8 mouse cellular contexts compared by ENCODE assay signal in the genomic region with DNA sequence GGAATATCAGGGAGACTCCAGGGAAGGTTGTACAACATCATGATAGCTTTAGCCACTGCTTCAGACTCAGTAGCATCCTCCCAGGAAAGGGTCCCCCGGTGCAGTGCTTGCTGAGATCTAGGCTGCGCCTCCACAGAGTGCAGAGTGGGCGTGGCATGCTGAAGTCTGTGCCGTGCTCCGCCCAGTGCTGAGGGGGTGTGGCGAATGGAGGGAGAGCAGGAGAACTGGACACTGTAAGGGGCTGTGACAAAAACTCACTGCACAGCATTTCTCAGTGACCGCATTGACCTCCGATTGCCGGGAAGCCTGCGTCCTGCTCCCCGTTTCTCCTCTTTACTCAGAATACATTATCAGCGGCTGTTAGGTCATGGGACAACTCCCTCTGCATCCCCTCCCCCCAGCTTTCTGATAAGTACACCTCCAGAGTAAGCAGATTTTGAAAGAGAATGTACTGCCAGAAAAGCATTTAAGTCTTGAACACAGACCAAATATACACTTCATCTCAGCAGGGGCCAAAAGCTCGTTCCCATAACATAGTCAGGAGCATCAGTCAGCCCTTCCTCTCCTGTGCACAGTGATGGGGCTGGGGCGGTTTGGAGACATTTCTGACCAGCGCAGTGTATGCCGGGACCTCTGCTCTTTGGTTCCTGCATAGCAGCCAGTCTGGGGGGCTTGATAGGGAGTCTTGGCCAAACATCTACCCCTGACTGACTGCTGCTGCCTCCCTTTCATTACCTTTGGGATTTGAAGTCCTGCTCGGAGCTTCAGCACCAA. TPM values are rescaled to one million over a fixed set of nuclear protein-coding genes. Genes with fewer than 3 reads are reported as not detected.
DNase-seq lines count a peak whose midpoint lies in the region; ATAC-seq and TF ChIP-seq lines count a peak whose summit lies in the region.

No protein-coding gene starts in this region.

- WGBS in forebrain, embryonic 15.5 days: 78% methylated on average over 17 of the region's 17 CpGs
- 83% methylated on average over 17 of the region's 17 CpGs for WGBS in forebrain, embryonic 12.5 days
- 66% methylated on average over 17 of the region's 17 CpGs for WGBS in kidney, embryonic 15.5 days
- WGBS in lung, postnatal 0 days: 47% methylated on average over 17 of the region's 17 CpGs

- no peaks in the 10 kb centered on the region for H3K27me3 ChIP-seq in forebrain, embryonic 15.5 days
- H3K27me3 ChIP-seq in forebrain, embryonic 12.5 days: no peaks in the 10 kb centered on the region
- H3K27me3 ChIP-seq in kidney, embryonic 15.5 days: no peaks in the 10 kb centered on the region
- no peaks in the 10 kb centered on the region for H3K27me3 ChIP-seq in lung, postnatal 0 days (replicated peaks; ENCODE audit: insufficient read depth, low read length)

- TF ChIP-seq EP300 in lung, postnatal 0 days (IDR thresholded peaks at IDR 0.05): no peak

- no peak overlapping the region for H3K4me3 ChIP-seq in forebrain, embryonic 15.5 days
- no peak overlapping the region for H3K4me3 ChIP-seq in forebrain, embryonic 12.5 days (replicated peaks)
- H3K4me3 ChIP-seq in kidney, embryonic 15.5 days (replicated peaks): no peak overlapping the region
- no peak overlapping the region for H3K4me3 ChIP-seq in lung, postnatal 0 days (ENCODE audit: low read depth, low read length)

- peak overlapping the region; percentile 88 for H3K27ac ChIP-seq in forebrain, embryonic 15.5 days (replicated peaks)
- H3K27ac ChIP-seq in forebrain, embryonic 12.5 days: no peak overlapping the region
- H3K27ac ChIP-seq in kidney, embryonic 15.5 days: no peak overlapping the region
- no peak overlapping the region for H3K27ac ChIP-seq in lung, postnatal 0 days (ENCODE audit: low read length)

- H3K9me3 ChIP-seq in forebrain, embryonic 15.5 days: no peaks in the 10 kb centered on the region
- H3K9me3 ChIP-seq in forebrain, embryonic 12.5 days: no peaks in the 10 kb centered on the region
- no peaks in the 10 kb centered on the region for H3K9me3 ChIP-seq in kidney, embryonic 15.5 days (replicated peaks)
- H3K9me3 ChIP-seq in lung, postnatal 0 days (ENCODE audit: low read length): no peaks in the 10 kb centered on the region

- no peak overlapping the region for H3K9ac ChIP-seq in forebrain, embryonic 15.5 days (replicated peaks)
- no peak overlapping the region for H3K9ac ChIP-seq in forebrain, embryonic 12.5 days
- no peak overlapping the region for H3K9ac ChIP-seq in kidney, embryonic 15.5 days
- no peak overlapping the region for H3K9ac ChIP-seq in lung, postnatal 0 days (replicated peaks; ENCODE audit: low read depth)

- peaks cover 14% of the 10 kb centered on the region; the same call in 1 of the 2 replicates for H3K4me1 ChIP-seq in forebrain, embryonic 15.5 days
- H3K4me1 ChIP-seq in forebrain, embryonic 12.5 days: no peaks in the 10 kb centered on the region
- 0 out of 2 replicates have a peak, but pooled peaks cover 3% of the 10 kb centered on the region for H3K4me1 ChIP-seq in kidney, embryonic 15.5 days
- no peaks in the 10 kb centered on the region for H3K4me1 ChIP-seq in lung, postnatal 0 days (ENCODE audit: insufficient read depth, low read depth, low read length)

- ATAC-seq in forebrain, embryonic 15.5 days (replicated peaks): no peak
- no peak for ATAC-seq in forebrain, embryonic 12.5 days (ENCODE audit: low FRiP score)
- peak; percentile 87 for ATAC-seq in kidney, embryonic 15.5 days (replicated peaks; ENCODE audit: low FRiP score)
- ATAC-seq in lung, postnatal 0 days: peak; percentile 71
- ATAC-seq in inflammation-experienced regulatory T-cells, adult 6 months: no peak

- no peak for TF ChIP-seq CTCF in lung, postnatal 0 days (IDR thresholded peaks at IDR 0.05)

- DNase-seq in adrenal gland, adult (ENCODE audit: inconsistent age in 2 of 2, low spot score in 1 of 2): peak; percentile 31 to 64
- DNase-seq in heart, adult 9 months (ENCODE audit: low spot score in 2 of 2): peak; percentile 53 to 62
- DNase-seq in lung, postnatal 0 days (ENCODE audit: low spot score): peak; percentile 55
- no peak for DNase-seq in right cerebral cortex, postnatal 36 days (ENCODE audit: low spot score in 2 of 2)

- no peaks in the 10 kb centered on the region for H3K36me3 ChIP-seq in forebrain, embryonic 15.5 days
- H3K36me3 ChIP-seq in forebrain, embryonic 12.5 days (replicated peaks): no peaks in the 10 kb centered on the region
- H3K36me3 ChIP-seq in kidney, embryonic 15.5 days: no peaks in the 10 kb centered on the region
- no peaks in the 10 kb centered on the region for H3K36me3 ChIP-seq in lung, postnatal 0 days (ENCODE audit: insufficient read depth, low read length)

- no peak overlapping the region for H3K4me2 ChIP-seq in forebrain, embryonic 15.5 days (replicated peaks)
- no peak overlapping the region for H3K4me2 ChIP-seq in forebrain, embryonic 12.5 days
- H3K4me2 ChIP-seq in kidney, embryonic 15.5 days: peak overlapping the region; percentile 43
- H3K4me2 ChIP-seq in lung, postnatal 0 days (replicated peaks; ENCODE audit: low read depth, low read length): 0 out of 2 replicates have a peak overlapping the region, but pooled peaks have one; percentile 23

RNA-seq across cellular contexts. Expression of a gene that starts 37.1 kb away (rescaled TPM):
- polyA plus RNA-seq in forebrain, embryonic 15.5 days (2015; fragmentation: Nextera tagmentation; extraction: Ambion mirVana): 34.8 and 35.2 TPM in 2 replicates
- polyA plus RNA-seq in forebrain, embryonic 12.5 days (2016; fragmentation: Nextera tagmentation; extraction: Ambion mirVana): 26.8 and 30.8 TPM in 2 replicates
- polyA plus RNA-seq in kidney, embryonic 15.5 days (2015; fragmentation: Nextera tagmentation; extraction: Ambion mirVana): 25.6 and 27.9 TPM in 2 replicates
- polyA plus RNA-seq in lung, postnatal 0 days (2015; fragmentation: Nextera tagmentation; extraction: Ambion mirVana): 18.1 and 19.8 TPM in 2 replicates
- 10 to 100 TPM; 18.1 to 31.7 (median 20.6) TPM for polyA plus RNA-seq in inflammation-experienced regulatory T-cells, adult 6 months (2017; shearing (Covaris generic))

RNA-seq across cellular contexts. Expression of a gene that starts 37.5 kb away (rescaled TPM):
- polyA plus RNA-seq in forebrain, embryonic 15.5 days (2015; fragmentation: Nextera tagmentation; extraction: Ambion mirVana): 42.8 and 47.1 TPM in 2 replicates
- polyA plus RNA-seq in forebrain, embryonic 12.5 days (2016; fragmentation: Nextera tagmentation; extraction: Ambion mirVana): 3.7 and 3.9 TPM in 2 replicates
- polyA plus RNA-seq in kidney, embryonic 15.5 days (2015; fragmentation: Nextera tagmentation; extraction: Ambion mirVana): 0.48 and 0.64 TPM in 2 replicates
- polyA plus RNA-seq in lung, postnatal 0 days (2015; fragmentation: Nextera tagmentation; extraction: Ambion mirVana): 0.45 and 0.63 TPM in 2 replicates
- polyA plus RNA-seq in inflammation-experienced regulatory T-cells, adult 6 months (2017; shearing (Covaris generic)): 1 to 10 TPM in 2 of 3 experiments, under 1 TPM in 1; 0.96 to 8.0 (median 2.4) TPM

Comparison
In these comparisons a context has a peak if more than half of its experiments do, and no peak if none do; other contexts are left out.
1. ATAC-seq: peak in kidney, embryonic 15.5 days (single experiment) and lung, postnatal 0 days (single experiment); none in forebrain, embryonic 15.5 days (single experiment), forebrain, embryonic 12.5 days (single experiment) and inflammation-experienced regulatory T-cells, adult 6 months (single experiment).
2. H3K4me2 ChIP-seq: peak in kidney, embryonic 15.5 days (single experiment) and lung, postnatal 0 days (single experiment); none in forebrain, embryonic 15.5 days (single experiment) and forebrain, embryonic 12.5 days (single experiment).
3. DNase-seq: peak in adrenal gland, adult (2 of 2), heart, adult 9 months (2 of 2) and lung, postnatal 0 days (single experiment); none in right cerebral cortex, postnatal 36 days (0 of 2).